Mouse (Mus musculus) small intestine, adult 2 months (tissue): ENCODE results near the gene Rabl6.

Source experiments
- CTCF ChIP-seq: fragments of 200-500 bp; IDR thresholded peaks from 2 replicates; pipeline ENCODE4 v1.5.1; 2012; ENCODE audit warnings: low read depth, mild to moderate bottlenecking, control low read depth, inconsistent platforms, low read length, moderate library complexity, mixed read lengths; ENCODE audit not compliant: insufficient replicate concordance, insufficient read length; ENCODE audit errors: extremely low read depth
- POLR2A ChIP-seq: fragments of 200-500 bp; IDR thresholded peaks from 2 replicates; pipeline ENCODE4 v1.6.1; 2012; ENCODE audit warnings: low read depth, mild to moderate bottlenecking, control low read depth, inconsistent platforms, low read length, moderate library complexity

GRCm38 (mm10) chr2:25549021-25549991 lies 59.0 kb downstream of the Rabl6 start:
- TF ChIP-seq POLR2A (no peak), CTCF (no peak)
